Mouse (Mus musculus) neural tube, embryonic 15.5 days (tissue): Measurements from ENCODE around the gene Trim8. TPM values are rescaled to one million over a fixed set of nuclear protein-coding genes. Genes with fewer than 3 reads are reported as not detected.

Source experiments
- ATAC-seq: fragments of 200-750 bp; cut with Nextera tagmentation; 2 replicates; pipeline ENCODE4 v1.8.0; 2017; ENCODE audit warnings: mild to moderate bottlenecking, moderate TSS enrichment, moderate library complexity; ENCODE audit not compliant: low FRiP score
- H3K27ac ChIP-seq: fragments of 300-500 bp; sonication (generic); replicated peaks from 2 replicates; pipeline ENCODE4 v1.5.1; 2015; ENCODE audit warnings: mild to moderate bottlenecking, inconsistent platforms
- H3K27me3 ChIP-seq: fragments of 300-500 bp; sonication (generic); replicated peaks from 2 replicates; pipeline ENCODE4 v1.6.1; 2015; ENCODE audit warnings: inconsistent platforms
- H3K36me3 ChIP-seq: fragments of 300-500 bp; sonication (generic); 2 replicates; pipeline ENCODE4 v1.6.1; 2015; ENCODE audit warnings: inconsistent platforms
- H3K4me1 ChIP-seq: fragments of 300-500 bp; sonication (generic); 2 replicates; pipeline ENCODE4 v1.6.1; 2015; ENCODE audit warnings: inconsistent platforms
- H3K4me2 ChIP-seq: fragments of 300-500 bp; sonication (generic); 2 replicates; pipeline ENCODE4 v1.6.1; 2015; ENCODE audit warnings: inconsistent platforms, mild to moderate bottlenecking, moderate library complexity
- H3K4me3 ChIP-seq: fragments of 300-500 bp; sonication (generic); replicated peaks from 2 replicates; pipeline ENCODE4 v1.5.1; 2015; ENCODE audit warnings: mild to moderate bottlenecking, inconsistent platforms
- H3K9ac ChIP-seq: fragments of 300-500 bp; sonication (generic); replicated peaks from 2 replicates; pipeline ENCODE4 v1.6.1; 2015; ENCODE audit warnings: mild to moderate bottlenecking, inconsistent platforms
- H3K9me3 ChIP-seq: fragments of 300-500 bp; sonication (generic); replicated peaks from 2 replicates; pipeline ENCODE4 v1.6.1; 2016; ENCODE audit warnings: inconsistent platforms
- WGBS: fragments of 180-500 bp; shearing (Covaris S2); methylation state at CpG from one replicate; pipeline ENCODE4 v1.1.7; 2015; ENCODE audit warnings: mixed read lengths; 5-methylcytosine and 5-hydroxymethylcytosine counted together
- polyA plus RNA-seq: library from polyadenylated mRNA; unstranded; fragments of >200 nt; fragmentation: Nextera tagmentation; extraction: Ambion mirVana; gene quantifications from 2 replicates; pipeline ENCODE4 v1.2.1, GENCODE M21; 2015

The Trim8 gene
- polyA plus RNA-seq, 1 experiment from 2014 or later: 25.5 TPM

GRCm38 (mm10) chr19:46463446-46463845 is 38.1 kb upstream of the Trim8 start:
- no peaks in the 10 kb centered on the region for H3K27me3 ChIP-seq
- no peak overlapping the region for H3K27ac ChIP-seq
- H3K36me3 ChIP-seq: peaks cover 11% of the 10 kb centered on the region
- no peak overlapping the region for H3K9ac ChIP-seq
- H3K4me3 ChIP-seq: no peak overlapping the region
- H3K9me3 ChIP-seq: no peaks in the 10 kb centered on the region
- ATAC-seq: no peak
- no peak overlapping the region for H3K4me2 ChIP-seq
- 97% methylated on average over 4 of the region's 4 CpGs for WGBS
- H3K4me1 ChIP-seq: no peaks in the 10 kb centered on the region

GRCm38 (mm10) chr19:46466160-46466559 is 35.3 kb upstream of the Trim8 start:
- Histone ChIP-seq H3K4me3 (no peak overlapping the region), H3K4me2 (no peak overlapping the region), H3K4me1 (peaks cover 17% of the 10 kb centered on the region), H3K9ac (no peak overlapping the region), H3K27ac (no peak overlapping the region), H3K27me3 (no peaks in the 10 kb centered on the region), H3K9me3 (no peaks in the 10 kb centered on the region), H3K36me3 (peaks cover 5% of the 10 kb centered on the region)
- ATAC-seq: no peak
- 75% methylated on average over 6 of the region's 6 CpGs for WGBS

GRCm38 (mm10) chr19:46467051-46467503 is 34.4 kb upstream of the Trim8 start:
- Histone ChIP-seq H3K27ac (no peak overlapping the region), H3K9me3 (no peaks in the 10 kb centered on the region), H3K27me3 (no peaks in the 10 kb centered on the region), H3K4me2 (no peak overlapping the region), H3K4me3 (no peak overlapping the region), H3K4me1 (peaks cover 26% of the 10 kb centered on the region), H3K36me3 (peaks cover 5% of the 10 kb centered on the region), H3K9ac (no peak overlapping the region)
- no peak for ATAC-seq
- 66% methylated on average over 3 of the region's 3 CpGs for WGBS

- no peak overlapping the region for H3K4me3 ChIP-seq
- peaks cover 29% of the 10 kb centered on the region for H3K4me1 ChIP-seq
- H3K4me2 ChIP-seq: no peak overlapping the region
- 19% methylated on average over 17 of the region's 17 CpGs for WGBS
- H3K36me3 ChIP-seq: peaks cover 19% of the 10 kb centered on the region
- H3K27ac ChIP-seq: peak overlapping the region; percentile 82
- H3K27me3 ChIP-seq: no peaks in the 10 kb centered on the region
- ATAC-seq: peak; percentile 57
- H3K9ac ChIP-seq: peak overlapping the region; percentile 2; the same call in 1 of the 2 replicates
- H3K9me3 ChIP-seq: no peaks in the 10 kb centered on the region
Observed at GRCm38 (mm10) chr19:46470364-46471240, 30.9 kb upstream of the Trim8 start.

GRCm38 (mm10) chr19:46471324-46472093 is 30.0 kb upstream of the Trim8 start:
- peak; percentile 68 for ATAC-seq
- 25% methylated on average over 10 of the region's 10 CpGs for WGBS
- H3K4me2 ChIP-seq: no peak overlapping the region
- no peak overlapping the region for H3K9ac ChIP-seq
- H3K4me3 ChIP-seq: no peak overlapping the region
- no peaks in the 10 kb centered on the region for H3K27me3 ChIP-seq
- peak overlapping the region; percentile 82 for H3K27ac ChIP-seq
- peaks cover 20% of the 10 kb centered on the region for H3K36me3 ChIP-seq
- no peaks in the 10 kb centered on the region for H3K9me3 ChIP-seq
- peaks cover 33% of the 10 kb centered on the region for H3K4me1 ChIP-seq

GRCm38 (mm10) chr19:46477432-46477845 is 24.1 kb upstream of the Trim8 start:
- Histone ChIP-seq H3K9ac (no peak overlapping the region), H3K4me3 (no peak overlapping the region), H3K27me3 (no peaks in the 10 kb centered on the region), H3K9me3 (no peaks in the 10 kb centered on the region), H3K4me2 (no peak overlapping the region), H3K27ac (peak overlapping the region; percentile 63), H3K36me3 (peaks cover 28% of the 10 kb centered on the region), H3K4me1 (peaks cover 31% of the 10 kb centered on the region)
- 33% methylated on average over 10 of the region's 10 CpGs for WGBS
- ATAC-seq: peak; percentile 23; the same call in 1 of the 2 replicates

GRCm38 (mm10) chr19:46478242-46478641 is 23.3 kb upstream of the Trim8 start:
- 76% methylated on average over 4 of the region's 4 CpGs for WGBS
- H3K9me3 ChIP-seq: no peaks in the 10 kb centered on the region
- no peak overlapping the region for H3K9ac ChIP-seq
- peaks cover 28% of the 10 kb centered on the region for H3K36me3 ChIP-seq
- H3K27ac ChIP-seq: peak overlapping the region; percentile 63
- H3K27me3 ChIP-seq: no peaks in the 10 kb centered on the region
- ATAC-seq: no peak
- H3K4me2 ChIP-seq: no peak overlapping the region
- H3K4me3 ChIP-seq: no peak overlapping the region
- H3K4me1 ChIP-seq: peaks cover 39% of the 10 kb centered on the region

- Histone ChIP-seq H3K27me3 (no peaks in the 10 kb centered on the region), H3K36me3 (peaks cover 23% of the 10 kb centered on the region), H3K4me1 (peaks cover 44% of the 10 kb centered on the region), H3K4me3 (no peak overlapping the region), H3K4me2 (no peak overlapping the region), H3K9me3 (no peaks in the 10 kb centered on the region), H3K9ac (no peak overlapping the region), H3K27ac (peak overlapping the region; percentile 63; the same call in 1 of the 2 replicates)
- WGBS: 73% methylated on average over 5 of the region's 5 CpGs
- no peak for ATAC-seq
Observed at GRCm38 (mm10) chr19:46478826-46479225, 22.7 kb upstream of the Trim8 start.

GRCm38 (mm10) chr19:46479306-46480075 is 22.0 kb upstream of the Trim8 start:
- peak overlapping the region; percentile 48; the same call in 1 of the 2 replicates for H3K27ac ChIP-seq
- WGBS: 79% methylated on average over 21 of the region's 21 CpGs
- H3K9ac ChIP-seq: no peak overlapping the region
- H3K9me3 ChIP-seq: no peaks in the 10 kb centered on the region
- no peak overlapping the region for H3K4me3 ChIP-seq
- ATAC-seq: no peak
- peaks cover 51% of the 10 kb centered on the region for H3K4me1 ChIP-seq
- H3K36me3 ChIP-seq: peaks cover 17% of the 10 kb centered on the region; the same call in 1 of the 2 replicates
- no peaks in the 10 kb centered on the region for H3K27me3 ChIP-seq
- H3K4me2 ChIP-seq: no peak overlapping the region

GRCm38 (mm10) chr19:46480624-46481345 is 20.7 kb upstream of the Trim8 start:
- peaks cover 13% of the 10 kb centered on the region; the same call in 1 of the 2 replicates for H3K36me3 ChIP-seq
- no peak overlapping the region for H3K27ac ChIP-seq
- H3K27me3 ChIP-seq: no peaks in the 10 kb centered on the region
- 72% methylated on average over 10 of the region's 10 CpGs for WGBS
- H3K4me2 ChIP-seq: no peak overlapping the region
- H3K4me3 ChIP-seq: no peak overlapping the region
- H3K4me1 ChIP-seq: peaks cover 55% of the 10 kb centered on the region
- no peaks in the 10 kb centered on the region for H3K9me3 ChIP-seq
- no peak overlapping the region for H3K9ac ChIP-seq
- ATAC-seq: no peak
